Mouse (Mus musculus): ENCODE results near the gene Disc1.

The Disc1 gene

GRCm38 (mm10) chr8:125068146-125068905, 14.3 kb downstream of the Disc1 start:
- no peak for DNase-seq

GRCm38 (mm10) chr8:125069304-125069703, 15.3 kb downstream of the Disc1 start:
- no peak for DNase-seq

- no peak for DNase-seq
These were observed 15.7 kb downstream of the Disc1 start for GRCm38 (mm10) chr8:125069733-125070132.

DNA sequence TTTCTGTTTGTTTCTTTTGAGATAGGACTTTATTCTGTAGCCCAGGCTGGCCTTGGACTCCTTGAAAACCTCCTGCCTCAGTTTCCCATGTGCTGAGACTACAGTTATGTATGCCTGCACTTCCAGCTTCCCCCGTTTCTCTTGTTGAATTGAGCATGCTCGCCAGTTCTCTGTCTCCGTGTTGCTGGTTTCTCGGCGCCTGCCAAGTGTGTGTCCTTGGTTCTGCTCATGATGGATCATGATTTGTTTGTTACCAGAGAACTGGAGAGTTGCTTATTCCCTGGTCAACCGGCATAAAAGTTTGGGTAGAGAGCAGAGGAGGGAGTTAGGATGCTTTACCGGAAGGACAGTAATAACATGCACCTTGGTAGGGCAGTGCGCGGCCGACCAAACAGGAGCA, 20.1 kb downstream of the Disc1 start:
- DNase-seq: no peak

DNA sequence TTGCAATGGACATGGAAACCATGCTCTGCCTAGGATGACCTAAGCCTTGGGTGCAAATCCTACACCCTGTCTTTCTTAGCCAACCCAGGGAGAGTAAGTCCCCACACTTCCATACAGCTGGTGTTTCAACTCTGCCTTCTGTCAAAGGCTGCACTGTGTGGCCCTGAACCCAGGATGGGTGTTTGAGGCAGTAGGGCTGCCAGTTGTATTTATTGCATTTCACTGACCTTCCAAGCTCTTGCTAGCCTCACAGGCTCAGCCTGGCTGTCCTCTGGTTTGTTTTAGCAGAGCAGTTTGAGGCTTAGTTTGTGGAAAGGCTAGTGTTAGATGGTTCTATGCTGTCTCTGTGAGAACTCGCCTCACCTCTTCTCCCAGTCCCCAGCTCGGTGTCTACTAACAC, 20.6 kb downstream of the Disc1 start:
- DNase-seq: no peak

GRCm38 (mm10) chr8:125075389-125075788, 21.4 kb downstream of the Disc1 start:
- no peak for DNase-seq

GRCm38 (mm10) chr8:125077326-125077725, 23.3 kb downstream of the Disc1 start:
- no peak for DNase-seq

DNA sequence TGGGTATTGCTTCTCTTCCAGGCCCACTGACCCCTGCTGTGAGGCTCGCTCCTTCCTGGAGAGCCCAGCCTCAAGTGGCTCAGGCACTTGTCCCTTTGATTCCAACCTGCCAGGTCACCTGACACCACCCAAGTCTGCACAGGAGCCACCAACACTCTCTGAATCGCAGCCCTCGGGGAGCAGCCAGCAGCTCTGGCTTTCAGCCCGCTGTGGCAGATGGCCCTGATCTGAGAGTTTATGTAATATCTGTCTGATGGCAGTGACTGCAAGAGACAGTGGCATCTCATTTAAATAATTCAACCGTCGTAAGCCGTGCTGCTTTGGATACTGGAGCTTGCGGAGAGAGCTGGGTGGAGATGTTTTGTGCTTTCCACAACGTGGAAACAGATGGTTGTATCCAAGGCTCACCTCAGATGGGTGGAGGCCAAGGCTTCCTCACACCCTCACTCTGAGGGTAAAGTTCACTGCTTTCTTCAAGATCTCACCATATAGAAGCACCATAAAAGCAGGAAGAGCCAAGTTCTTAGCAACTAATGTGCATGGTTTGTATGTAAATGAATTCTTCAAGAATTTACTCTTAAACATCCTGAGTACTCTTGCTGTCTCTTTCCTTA, 24.9 kb downstream of the Disc1 start:
- DNase-seq: no peak

GRCm38 (mm10) chr8:125080388-125081344, 26.7 kb downstream of the Disc1 start:
- DNase-seq: no peak

- peak; percentile 24 for DNase-seq
These were observed 29.8 kb downstream of the Disc1 start for GRCm38 (mm10) chr8:125083746-125084145.

GRCm38 (mm10) chr8:125084523-125084922, 30.5 kb downstream of the Disc1 start:
- DNase-seq: no peak

GRCm38 (mm10) chr8:125090889-125091740, 37.1 kb downstream of the Disc1 start:
- peak; percentile 14 for DNase-seq

DNA sequence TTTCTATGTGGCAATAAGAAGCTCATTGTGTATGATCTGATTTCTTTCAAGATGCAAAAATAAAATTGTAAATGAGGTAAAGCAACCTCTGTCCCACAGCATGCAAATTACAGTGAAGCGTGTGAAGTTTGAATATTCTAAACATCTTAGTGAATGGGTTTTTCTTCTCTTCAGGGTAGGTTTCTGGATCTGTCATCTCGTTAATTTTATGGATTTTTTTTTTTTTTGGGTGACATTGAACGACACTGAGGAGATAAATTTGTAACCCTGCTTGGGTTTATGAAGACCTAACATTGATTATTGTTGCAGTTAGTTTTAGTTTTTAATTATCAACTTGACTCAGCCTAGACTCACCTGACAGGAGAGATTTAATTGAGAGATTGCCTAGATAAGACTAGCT, 43.1 kb downstream of the Disc1 start:
- DNase-seq: no peak

- DNase-seq: no peak
These were observed 44.1 kb downstream of the Disc1 start for GRCm38 (mm10) chr8:125098050-125098449.

- no peak for DNase-seq
These were observed 48.3 kb downstream of the Disc1 start for GRCm38 (mm10) chr8:125102303-125102702.

DNA sequence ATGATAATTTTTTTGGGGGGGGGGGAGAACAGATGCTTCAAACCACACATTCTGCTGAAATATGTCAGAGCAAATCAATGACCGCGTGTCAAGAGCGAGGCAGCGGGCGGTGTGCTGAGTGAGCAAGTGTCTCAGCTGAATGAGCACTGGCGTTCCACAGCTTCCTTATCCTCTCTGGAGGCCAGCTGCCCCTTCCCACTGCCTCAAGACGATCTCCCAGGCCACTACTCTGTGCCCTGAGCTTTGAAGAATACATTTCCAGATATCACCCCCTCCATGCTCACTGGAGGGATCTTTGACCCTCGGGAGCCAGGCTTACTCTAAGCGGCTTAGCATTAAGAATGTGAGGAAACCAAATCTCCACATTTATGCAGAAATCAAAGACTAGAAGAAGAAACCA, 59.2 kb downstream of the Disc1 start:
- no peak for DNase-seq

DNA sequence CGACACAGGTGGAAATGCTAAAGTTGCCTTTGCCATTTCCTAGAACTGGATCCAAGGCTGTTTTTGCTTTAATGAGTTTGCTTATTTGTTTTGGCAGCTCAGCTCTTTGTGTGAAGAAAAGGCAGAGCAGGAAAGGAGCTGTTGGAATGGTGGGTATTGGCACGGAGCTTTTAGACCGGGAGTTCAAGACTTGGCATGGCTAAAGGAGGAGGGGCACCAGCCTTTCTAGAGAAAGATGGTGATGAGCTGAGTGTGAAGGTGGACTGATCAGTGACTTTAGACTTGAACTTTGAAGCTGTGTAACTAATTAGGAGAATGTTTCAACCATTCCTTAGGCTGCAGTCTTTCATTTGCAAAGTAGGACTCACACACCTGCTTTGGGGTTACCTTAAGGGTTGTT, 59.8 kb downstream of the Disc1 start:
- no peak for DNase-seq

DNA sequence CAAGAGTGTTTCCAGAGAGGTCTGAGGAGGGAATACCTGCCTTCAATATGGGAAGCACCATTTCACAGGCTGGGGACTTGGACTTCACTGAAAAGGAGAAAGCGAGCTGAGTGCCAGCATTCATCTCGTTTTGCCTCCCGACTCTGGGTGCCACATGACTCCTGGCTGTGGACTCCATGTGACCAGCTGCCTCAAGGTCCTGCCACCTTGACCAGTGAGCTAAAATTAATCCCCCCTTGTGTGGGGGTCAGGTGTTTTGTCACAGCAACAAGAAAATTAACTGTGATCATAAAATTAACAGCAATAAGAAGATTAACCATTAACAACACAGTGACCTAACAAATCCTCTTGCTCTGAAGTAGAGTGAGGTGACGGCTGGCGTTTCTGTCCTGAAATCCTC, 61.3 kb downstream of the Disc1 start:
- no peak for DNase-seq

GRCm38 (mm10) chr8:125116616-125117015, 62.6 kb downstream of the Disc1 start:
- peak; percentile 42 for DNase-seq

- DNase-seq: no peak
These were observed 72.5 kb downstream of the Disc1 start for GRCm38 (mm10) chr8:125126482-125126881.

DNA sequence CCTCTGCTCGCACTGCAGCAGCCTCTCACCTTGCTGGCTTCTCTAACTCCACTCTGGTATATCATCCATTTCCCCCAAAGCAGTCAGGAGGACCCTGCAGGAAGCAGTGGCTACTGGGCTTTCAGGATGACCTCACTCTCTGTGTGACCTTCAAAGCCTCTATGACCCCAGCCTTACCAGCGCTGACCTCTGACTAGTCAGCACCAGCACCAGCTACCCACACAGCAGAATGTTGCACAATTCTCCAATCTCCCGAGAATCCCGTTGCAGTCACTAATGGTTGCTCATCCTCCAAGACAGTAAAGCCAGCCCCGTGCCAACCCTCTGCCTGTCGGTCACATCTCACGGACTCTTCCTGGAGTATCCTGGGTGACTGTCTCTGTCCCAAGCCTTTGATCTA, 73.6 kb downstream of the Disc1 start:
- DNase-seq: no peak

DNA sequence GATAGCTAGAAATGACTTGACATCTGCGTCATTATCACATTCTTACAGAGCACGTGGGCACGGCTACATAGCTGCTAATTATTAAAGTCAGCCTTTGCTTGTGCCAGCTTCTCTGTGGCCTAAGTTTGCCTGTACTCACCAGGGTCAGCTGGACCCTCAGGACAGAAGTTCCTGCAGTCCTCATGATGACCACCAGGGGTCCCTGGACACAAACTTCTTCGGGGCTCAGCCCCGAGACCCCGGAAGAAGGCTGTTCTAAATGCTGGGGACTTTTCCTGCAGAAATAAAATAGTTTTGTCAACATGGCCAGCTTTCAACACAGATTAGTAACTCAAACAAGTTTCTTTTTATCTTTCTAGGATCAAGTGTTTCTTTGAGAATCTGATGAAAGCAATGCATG, 74.3 kb downstream of the Disc1 start:
- peak; percentile 42 for DNase-seq

DNA sequence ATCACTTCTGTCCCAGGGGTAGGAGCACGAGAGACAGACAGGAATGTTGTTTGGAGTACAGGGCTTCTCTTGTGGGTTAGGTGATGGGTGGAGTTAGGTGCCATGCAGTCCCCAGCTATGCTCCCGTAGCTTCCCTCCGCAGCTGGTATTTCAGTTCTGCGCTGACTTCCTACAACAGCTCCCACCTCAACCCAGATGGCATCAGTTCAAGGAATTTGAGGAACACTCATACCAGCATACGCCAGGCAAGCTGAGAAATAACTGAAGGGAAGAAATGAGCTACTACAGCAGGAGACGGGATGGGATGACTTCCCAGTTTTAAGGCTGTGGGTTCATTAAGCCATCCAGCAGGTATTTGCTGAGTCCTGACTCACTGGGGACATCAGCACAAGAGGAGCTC, 76.8 kb downstream of the Disc1 start:
- DNase-seq: no peak

Measured in thymus, postnatal 25 days (tissue).